Mouse (Mus musculus) E14TG2a.4 (cell line): Measurements from ENCODE around the gene Slc6a9.

Source experiments
- H3K27me3 ChIP-seq: 2 replicates; pipeline ENCODE4 v1.6.1; 2014; ENCODE audit warnings: low read length, control low read depth; ENCODE audit not compliant: insufficient read depth
- H3K36me3 ChIP-seq: 2 replicates; pipeline ENCODE4 v1.6.1; 2014; ENCODE audit warnings: low read length, control low read depth; ENCODE audit not compliant: insufficient read depth
- H3K4me1 ChIP-seq: replicated peaks from 2 replicates; pipeline ENCODE4 v1.6.1; 2014; ENCODE audit warnings: low read depth, low read length, control low read depth
- H3K4me3 ChIP-seq: replicated peaks from 2 replicates; pipeline ENCODE4 v1.5.1; 2014; ENCODE audit warnings: mild to moderate bottlenecking, low read length
- H3K9me3 ChIP-seq: 2 replicates; pipeline ENCODE4 v1.6.1; 2014; ENCODE audit warnings: low read length, control low read depth
- CTCF ChIP-seq: conservative IDR thresholded peaks from 2 replicates; pipeline ENCODE4 v1.5.1; 2014; ENCODE audit warnings: low read length
- NANOG ChIP-seq: IDR thresholded peaks from 2 replicates; pipeline ENCODE4 v1.6.1; 2014; ENCODE audit warnings: borderline replicate concordance, low read length, mixed read lengths
- POU5F1 ChIP-seq: IDR thresholded peaks from 2 replicates; pipeline ENCODE4 v1.6.1; 2014; ENCODE audit warnings: low read length, borderline replicate concordance

Slc6a9 gene

GRCm38 (mm10) chr4:117921358-117921757 is 87.1 kb downstream of the Slc6a9 start:
- TF ChIP-seq POU5F1 (no peak), CTCF (no peak), NANOG (no peak)
- no peak overlapping the region for H3K4me3 ChIP-seq
- H3K36me3 ChIP-seq, result no peaks in the 10 kb centered on the region
- peaks cover 10% of the 10 kb centered on the region for H3K4me1 ChIP-seq
- no peaks in the 10 kb centered on the region for H3K9me3 ChIP-seq
- peaks cover 60% of the 10 kb centered on the region for H3K27me3 ChIP-seq

GRCm38 (mm10) chr4:117923450-117923849 is 89.1 kb downstream of the Slc6a9 start:
- Histone ChIP-seq H3K4me1 (peaks cover 16% of the 10 kb centered on the region), H3K4me3 (no peak overlapping the region), H3K27me3 (peaks cover 81% of the 10 kb centered on the region), H3K36me3 (peaks cover 6% of the 10 kb centered on the region; the same call in 1 of the 2 replicates), H3K9me3 (peaks cover 14% of the 10 kb centered on the region)
- TF ChIP-seq CTCF (no peak), NANOG (no peak), POU5F1 (no peak)
